Mouse (Mus musculus): ENCODE measurements around the gene Fam199x. TPM values are rescaled to one million over a fixed set of nuclear protein-coding genes. Genes with fewer than 3 reads are reported as not detected.

The Fam199x gene
- 3.3 and 3.5 TPM in 2 replicates for polyA plus RNA-seq (2012; rRNA removed)

GRCm38 (mm10) chrX:137049425-137050225 is at the start of gene Fam199x:
Gene Fam199x, plus strand, starts transcription at chrX:137049594.

DNA sequence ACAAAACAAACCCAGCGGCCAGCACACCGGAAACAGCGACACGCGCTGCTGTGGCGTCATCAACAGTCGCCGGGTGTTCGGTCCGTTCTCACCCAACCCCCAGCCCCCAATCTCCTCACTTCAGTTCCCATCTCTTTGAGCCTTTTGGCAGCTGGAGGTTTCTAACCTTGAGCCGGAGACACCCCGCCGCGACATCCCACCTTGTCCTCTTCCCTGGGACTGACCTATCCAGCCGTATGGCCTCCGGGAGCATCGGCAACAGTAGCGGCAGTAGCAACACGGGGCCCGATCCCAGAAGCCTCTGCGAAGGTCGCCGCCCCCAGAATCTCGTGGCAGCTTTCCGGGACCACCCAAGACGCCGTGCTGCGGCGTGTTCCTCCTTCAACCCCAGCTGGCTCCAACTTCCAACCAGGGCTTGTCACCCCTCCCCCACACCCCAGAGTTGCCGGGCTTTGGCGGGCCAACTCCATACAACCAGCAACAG is 11.4 kb upstream of the Fam199x start, which contains the start of gene Slc25a53:
Gene Slc25a53, minus strand, starts transcription at position 303 of the 484 bp plus-strand sequence.

GRCm38 (mm10) chrX:137121718-137122117 is 72.3 kb downstream of the Fam199x start, which contains the start of gene Esx1:
Gene Esx1, minus strand, starts transcription at chrX:137122083.

Other genes starting within 250 kb of the Fam199x start
- 25.5 and 26.3 TPM in 2 replicates for gene Plp1, start 226.9 kb upstream of the Fam199x start, polyA plus RNA-seq (2012; rRNA removed)
- 13.5 and 14.5 TPM in 2 replicates for gene Rab9b, start 180.8 kb upstream of the Fam199x start, polyA plus RNA-seq (2012; rRNA removed)
- gene H2bfm, start 122.3 kb upstream of the Fam199x start, polyA plus RNA-seq (2012; rRNA removed) = not detected in 2 replicates
- 58.1 and 64.6 TPM in 2 replicates for gene Tmsb15b2, start 74.1 kb upstream of the Fam199x start, polyA plus RNA-seq (2012; rRNA removed)
- gene Tmsb15l, start 72.7 kb upstream of the Fam199x start, polyA plus RNA-seq (2012; rRNA removed) = 14.7 and 16.4 TPM in 2 replicates
- gene Tmsb15b1, start 72.7 kb upstream of the Fam199x start, polyA plus RNA-seq (2012; rRNA removed) = 27.6 and 30.1 TPM in 2 replicates
- gene Zcchc18, start 56.4 kb upstream of the Fam199x start, polyA plus RNA-seq (2012; rRNA removed) = 298 and 323 TPM in 2 replicates
- 18.0 and 18.6 TPM in 2 replicates for gene Slc25a53, start 11.3 kb upstream of the Fam199x start, polyA plus RNA-seq (2012; rRNA removed)
- not detected in 2 replicates for gene Esx1, start 72.5 kb downstream of the Fam199x start, polyA plus RNA-seq (2012; rRNA removed)

Data from central nervous system, embryonic 18 days (tissue).